12 mouse cellular contexts compared by ENCODE assay signal in genomic region chr13:50211842-50212241, GRCm38 (mm10). TPM values are rescaled to one million over a fixed set of nuclear protein-coding genes. Genes with fewer than 3 reads are reported as not detected.
A peak's percentile ranks its signal among the peaks of the same experiment; 100 is the strongest.
DNase-seq lines count a peak whose midpoint lies in the region; ATAC-seq and TF ChIP-seq lines count a peak whose summit lies in the region.
"Not testable (repeated sequence)": the region's sequence is repeated elsewhere in the genome, so short reads cannot be mapped to it uniquely, and the experiment has no call there.
"Had no signal": no experiment of that assay in that cellular context is flagged by ENCODE, and none has a peak within 500 bp of the region (broad histone marks: within the 10 kb centered on the region; RNA-seq: fewer than 3 reads in every experiment).

No protein-coding gene starts in this region.

- WGBS in hindbrain, embryonic 11.5 days: 0% methylated on average over 1 of the region's 1 CpGs
- 0% methylated on average over 1 of the region's 1 CpGs for WGBS in liver, embryonic 14.5 days (ENCODE audit: insufficient replicate concordance)

- not testable (repeated sequence) for H3K9me3 ChIP-seq in hindbrain, embryonic 11.5 days (ENCODE audit: control insufficient read depth, low read length); liver, embryonic 14.5 days (ENCODE audit: control insufficient read depth, low read length)

- not testable (repeated sequence) for TF ChIP-seq EP300 in liver, embryonic 14.5 days (IDR thresholded peaks at IDR 0.05; ENCODE audit: low read depth)

- not testable (repeated sequence) for H3K4me3 ChIP-seq in hindbrain, embryonic 11.5 days (ENCODE audit: low read depth, low read length); liver, embryonic 14.5 days (ENCODE audit: insufficient read depth in 1 of 2, low read depth in 2 of 2, low read length in 2 of 2)

- peak; percentile 40; the same call in 1 of the 2 replicates for TF ChIP-seq CTCF in liver, embryonic 14.5 days (IDR thresholded peaks at IDR 0.05; ENCODE audit: low read depth)

- H3K4me1 ChIP-seq in hindbrain, embryonic 11.5 days (replicated peaks; ENCODE audit: control insufficient read depth, insufficient read depth, low read length); liver, embryonic 14.5 days (replicated peaks; ENCODE audit: control insufficient read depth in 2 of 2, insufficient read depth in 2 of 2, low read length in 1 of 2): not testable (repeated sequence)

- H3K9ac ChIP-seq in hindbrain, embryonic 11.5 days (ENCODE audit: low read depth, low read length); liver, embryonic 14.5 days (replicated peaks): not testable (repeated sequence)

- H3K27me3 ChIP-seq in hindbrain, embryonic 11.5 days (ENCODE audit: control insufficient read depth, insufficient read depth, low read length); liver, embryonic 14.5 days (ENCODE audit: control insufficient read depth, insufficient read depth, low read length): not testable (repeated sequence)

- H3K27ac ChIP-seq in hindbrain, embryonic 11.5 days (ENCODE audit: low read depth, low read length); liver, embryonic 14.5 days: not testable (repeated sequence)

- H3K4me2 ChIP-seq in hindbrain, embryonic 11.5 days (replicated peaks; ENCODE audit: low read depth, low read length); liver, embryonic 14.5 days (ENCODE audit: low read depth): not testable (repeated sequence)

- H3K36me3 ChIP-seq in hindbrain, embryonic 11.5 days (ENCODE audit: control insufficient read depth, insufficient read depth, low read length); liver, embryonic 14.5 days (replicated peaks; ENCODE audit: control insufficient read depth, insufficient read depth, low read depth): not testable (repeated sequence)

- DNase-seq in R1 (ENCODE audit: low read depth, low spot score): peak; percentile 12
- DNase-seq in cerebellum, adult 8-10 months: peak; percentile 9
- DNase-seq in fibroblast of lung, adult 2 months (ENCODE audit: low read depth): peak; percentile 5
- peak; percentile 52 for DNase-seq in hindbrain, embryonic 11.5 days (ENCODE audit: low spot score)
- peak; percentile 38 to 51 for DNase-seq in kidney, postnatal 4 days
- DNase-seq in liver, embryonic 14.5 days (ENCODE audit: low read depth in 3 of 3, low spot score in 3 of 3): not testable (repeated sequence)
- peak; percentile 63 for DNase-seq in retina, embryonic 14.5 days (ENCODE audit: low spot score)

- not testable (repeated sequence) for ATAC-seq in hindbrain, embryonic 11.5 days (ENCODE audit: low FRiP score); liver, embryonic 14.5 days (ENCODE audit: insufficient read depth)

RNA-seq across cellular contexts. Expression of gene Gm906, which starts 38.3 kb away (rescaled TPM):
- not detected in 2 replicates for polyA plus RNA-seq in hindbrain, embryonic 11.5 days (2014; fragmentation: Nextera tagmentation; extraction: Ambion mirVana)
- polyA plus RNA-seq in liver, embryonic 14.5 days (2012; rRNA removed): not detected in 2 replicates
- polyA plus RNA-seq in liver, embryonic 14.5 days (2014; fragmentation: Nextera tagmentation; extraction: Ambion mirVana): not detected in 2 replicates
- polyA plus RNA-seq: heart, embryonic 11.5 days; inflammation-experienced regulatory T-cells, adult 6 months; liver, embryonic 15.5 days; midbrain, embryonic 10.5 days; neural tube, embryonic 13.5 days had no signal
